Mouse (Mus musculus) cerebral cortex, adult 2 months (tissue): ENCODE measurements around the gene Adh1.

Experiments used
- WGBS: fragments of 180-500 bp; shearing (Covaris S2); methylation state at CpG from one replicate; pipeline ENCODE4 v1.1.7; 2018; 5-methylcytosine and 5-hydroxymethylcytosine counted together

Gene Adh1

DNA sequence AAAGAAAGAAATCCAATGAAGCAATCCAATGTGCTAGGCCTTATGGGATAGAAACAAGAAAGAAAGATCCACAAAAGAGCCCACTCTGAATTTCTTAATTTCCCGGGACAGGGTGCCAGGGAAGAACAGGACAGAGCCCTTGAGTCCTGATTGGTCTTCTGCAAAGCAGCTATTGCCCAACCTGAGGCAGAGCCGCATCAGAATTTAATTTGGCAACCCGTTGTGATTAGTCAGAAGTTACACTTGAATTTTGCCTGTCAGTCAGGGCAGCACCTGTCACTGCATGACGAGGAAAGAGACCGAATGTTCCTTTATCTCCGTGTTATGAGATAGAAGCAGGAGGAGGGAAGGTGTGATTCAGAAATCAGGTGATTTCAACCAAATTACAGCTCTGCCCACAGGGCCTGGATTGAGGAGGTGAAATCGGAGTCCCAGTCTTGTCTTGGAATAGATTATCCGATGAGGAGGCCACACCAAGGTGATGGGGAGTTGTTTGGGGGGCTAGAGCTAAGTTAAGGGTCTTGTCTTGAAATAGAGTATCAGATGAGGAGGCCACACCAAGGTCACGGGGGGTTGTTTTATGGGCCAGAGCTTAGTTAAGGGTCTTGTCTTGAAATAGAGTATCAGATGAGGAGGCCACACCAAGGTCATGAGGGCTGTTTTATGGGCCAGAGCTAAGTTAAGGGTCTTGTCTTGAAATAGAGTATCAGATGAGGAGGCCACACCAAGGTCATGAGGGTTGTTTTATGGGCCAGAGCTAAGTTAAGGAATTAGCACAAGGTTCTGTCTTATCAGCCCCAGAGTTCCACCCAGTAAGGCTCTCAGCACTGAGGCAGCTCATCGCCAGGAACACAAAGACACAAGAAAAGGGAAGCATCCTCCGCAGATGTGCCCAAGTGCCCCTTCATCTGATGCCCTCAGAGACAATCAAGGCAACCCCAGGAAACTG is at the start of gene Adh1:
Gene Adh1, plus strand, starts transcription at position 271 of the 949 bp plus-strand sequence.
- 92% methylated on average over 11 of the region's 11 CpGs for WGBS

DNA sequence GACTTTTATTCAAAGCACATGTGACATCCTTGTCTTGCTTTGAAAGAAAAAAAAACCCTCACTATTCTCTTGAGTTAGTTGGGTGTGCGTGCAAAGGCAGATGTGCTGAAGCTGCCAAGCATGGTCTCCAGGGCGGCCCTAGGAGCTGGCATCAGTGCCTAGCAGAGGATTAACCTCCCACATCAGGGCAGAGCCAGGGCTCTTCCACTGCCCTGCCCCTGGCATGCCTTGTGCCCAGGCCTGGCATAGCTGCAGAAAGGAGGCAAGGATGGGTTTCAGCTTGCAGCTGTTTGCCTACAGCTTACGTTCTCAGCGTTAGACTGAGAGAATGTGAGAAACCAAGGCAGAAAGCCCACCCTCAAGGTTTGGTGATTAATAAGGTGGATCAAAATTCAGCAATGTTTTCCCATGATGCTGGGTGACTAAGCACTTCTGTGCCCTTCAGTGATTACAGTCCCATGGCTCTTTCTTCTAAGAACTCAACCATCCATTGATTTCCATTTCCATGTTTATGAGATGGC is 48.3 kb upstream of the Adh1 start:
- 88% methylated on average over 4 of the region's 4 CpGs for WGBS

DNA sequence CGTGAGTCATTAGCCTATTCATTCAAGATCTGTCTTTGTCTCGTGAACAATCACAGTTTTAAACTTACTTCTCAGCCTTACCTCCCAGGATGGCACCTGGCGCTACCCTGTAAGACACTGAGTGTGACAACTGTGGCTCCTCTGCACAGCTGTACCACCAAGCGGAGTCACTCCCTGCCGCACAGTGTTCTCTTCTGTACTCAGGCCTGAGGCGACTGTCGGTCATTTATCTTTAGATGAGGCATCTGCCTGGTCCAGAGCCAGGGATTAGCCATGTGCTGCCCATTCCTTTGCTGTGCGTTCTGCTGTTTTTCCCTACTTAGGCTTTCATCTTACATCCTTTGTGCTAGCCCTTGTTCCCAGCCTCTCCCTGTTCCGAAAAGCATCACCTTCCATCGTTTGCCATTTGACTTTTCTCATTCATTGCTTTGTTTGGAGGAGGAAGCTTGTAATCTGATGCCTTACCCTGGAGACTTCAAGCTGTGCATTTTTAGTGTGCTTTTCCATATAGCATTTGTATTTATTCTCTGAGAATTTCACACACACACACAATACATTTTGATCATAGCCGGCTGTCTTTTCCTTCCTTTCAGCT is 45.3 kb upstream of the Adh1 start:
- 55% methylated on average over 11 of the region's 11 CpGs for WGBS

DNA sequence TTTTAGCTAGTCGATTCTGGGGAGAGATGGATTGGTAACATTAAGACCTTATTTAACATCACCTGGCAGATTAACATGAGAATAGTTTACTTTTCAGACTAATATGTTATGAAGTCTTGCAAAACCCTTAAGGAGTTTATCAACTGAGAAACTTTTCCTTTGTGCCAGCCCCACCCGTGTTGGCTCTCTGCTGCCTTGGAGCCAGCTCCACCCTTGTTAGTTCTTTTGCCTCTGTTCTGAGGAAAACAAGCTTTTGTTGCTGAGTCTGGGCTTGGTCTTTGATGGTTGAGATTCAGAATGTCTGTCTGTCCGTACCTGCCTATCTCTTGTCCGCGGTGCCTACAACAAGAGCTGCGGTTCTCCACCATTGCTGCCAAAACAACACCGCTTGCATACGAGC is 44.7 kb upstream of the Adh1 start:
- WGBS, result 74% methylated on average over 8 of the region's 8 CpGs

DNA sequence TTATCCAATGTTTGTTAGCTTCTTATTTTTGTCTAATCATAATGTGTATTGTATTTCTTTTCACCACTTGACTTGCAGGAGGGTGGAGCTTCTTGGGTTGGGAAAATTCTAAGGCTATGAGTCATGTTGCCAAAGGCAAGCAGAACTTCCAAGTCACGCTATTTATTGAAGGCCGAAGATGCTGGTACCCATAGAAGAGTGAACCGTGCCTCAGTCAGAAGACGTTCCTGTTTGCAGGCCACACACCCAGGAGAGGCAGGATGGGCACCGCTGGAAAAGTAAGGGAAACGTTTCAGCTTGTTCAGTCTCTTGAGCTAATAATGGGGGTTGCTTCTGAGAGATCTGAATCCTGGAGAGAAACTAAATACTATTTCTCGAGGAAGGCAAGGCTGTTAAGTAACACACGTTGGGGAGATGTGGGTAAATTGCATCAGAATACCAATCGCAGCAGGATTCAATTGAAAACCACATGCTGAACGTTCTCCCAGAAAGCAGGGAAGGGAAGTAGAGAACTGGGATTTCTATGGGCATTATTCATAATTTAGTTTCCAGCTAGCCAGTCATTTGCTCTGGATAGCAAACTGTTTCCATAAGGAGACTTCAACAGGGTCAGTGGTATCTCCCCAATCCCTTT is 43.0 kb upstream of the Adh1 start, which contains the start of gene Adh7:
Gene Adh7, plus strand, starts transcription at position 130 of the 634 bp plus-strand sequence.
- 79% methylated on average over 10 of the region's 10 CpGs for WGBS

DNA sequence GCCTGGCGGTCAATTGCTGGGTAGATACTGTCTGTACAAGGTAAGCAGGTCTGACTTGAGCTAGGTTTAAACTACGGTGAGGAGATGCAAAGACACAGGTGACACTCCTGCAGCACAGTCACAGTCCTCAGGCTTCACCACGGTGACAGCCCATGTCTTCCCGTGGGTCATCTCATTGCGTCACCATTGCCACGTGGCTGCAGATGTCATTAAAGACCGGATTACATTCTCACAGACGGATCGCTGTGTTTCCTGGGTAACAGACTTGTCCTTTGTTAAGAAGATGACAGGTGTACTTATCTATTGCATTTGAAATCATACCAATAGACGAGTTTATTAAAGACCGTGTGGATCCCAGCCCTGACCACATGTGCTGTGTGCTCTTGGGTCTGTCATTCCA is 39.7 kb upstream of the Adh1 start:
- 88% methylated on average over 11 of the region's 11 CpGs for WGBS

DNA sequence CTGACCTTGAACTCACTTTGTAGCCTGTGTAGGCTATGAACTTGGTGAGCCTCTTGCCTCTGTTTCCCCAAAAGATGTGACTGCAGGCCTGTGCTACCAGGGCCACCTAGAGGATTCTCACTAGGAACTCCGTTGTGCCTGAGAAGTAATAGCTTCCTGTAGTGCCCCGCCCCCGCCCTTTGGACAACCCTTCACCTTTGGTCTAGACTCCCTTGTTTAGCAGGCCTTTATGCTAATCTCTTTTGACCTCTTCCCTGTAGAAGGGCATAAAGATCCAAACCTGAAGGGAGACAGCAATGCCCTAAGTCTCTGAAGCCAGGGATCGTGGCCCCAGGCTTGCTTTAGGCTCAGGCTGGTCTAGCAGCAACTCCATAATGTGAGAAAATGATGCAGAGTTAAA is 38.3 kb upstream of the Adh1 start:
- WGBS, result 78% methylated on average over 4 of the region's 4 CpGs

DNA sequence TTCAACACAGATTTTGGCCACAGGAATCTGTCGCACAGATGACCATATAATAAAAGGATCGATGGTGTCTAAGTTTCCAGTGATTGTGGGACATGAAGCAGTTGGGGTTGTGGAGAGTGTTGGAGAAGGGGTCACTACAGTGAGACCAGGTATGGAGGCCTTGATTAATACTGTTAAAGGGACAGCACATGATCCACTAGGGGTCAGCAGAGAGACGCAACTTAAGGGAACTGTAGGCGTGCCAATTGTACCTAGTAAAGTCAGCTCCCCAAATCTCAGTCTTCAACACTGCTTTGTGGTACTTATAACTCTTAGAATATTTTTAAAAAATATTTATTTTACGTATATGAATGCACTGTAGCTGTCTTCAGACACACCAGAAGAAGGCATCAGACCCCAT is 37.8 kb upstream of the Adh1 start:
- WGBS, result 72% methylated on average over 5 of the region's 5 CpGs

DNA sequence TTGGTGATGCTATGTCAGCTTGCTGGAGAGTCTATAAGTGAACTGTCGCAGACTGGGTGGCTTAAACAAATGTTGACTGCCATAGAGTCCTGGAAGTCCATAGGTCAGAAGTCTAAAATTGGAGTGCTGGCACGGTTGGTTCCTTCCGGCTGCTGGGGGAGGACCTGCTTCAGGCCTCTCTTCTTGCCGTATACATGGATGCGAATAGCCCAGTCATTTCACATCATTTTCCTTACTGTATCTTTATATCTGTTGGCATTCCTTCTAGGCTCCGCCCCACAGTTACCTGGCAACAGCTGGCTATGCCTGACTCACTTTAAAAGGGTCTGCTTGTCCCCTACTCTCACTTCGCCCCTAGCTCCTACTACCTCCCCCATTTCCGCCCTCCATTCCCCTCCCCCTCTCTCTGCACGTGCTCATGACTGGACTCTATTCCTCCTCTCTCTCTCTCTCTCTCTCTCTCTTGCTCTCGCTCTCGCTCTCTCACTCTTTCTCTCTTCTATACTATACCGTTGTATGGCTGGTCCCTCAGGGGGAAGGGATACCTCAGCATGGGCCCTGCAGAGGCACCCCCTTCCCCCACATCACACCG is 36.3 kb upstream of the Adh1 start:
- WGBS, result 84% methylated on average over 13 of the region's 13 CpGs

DNA sequence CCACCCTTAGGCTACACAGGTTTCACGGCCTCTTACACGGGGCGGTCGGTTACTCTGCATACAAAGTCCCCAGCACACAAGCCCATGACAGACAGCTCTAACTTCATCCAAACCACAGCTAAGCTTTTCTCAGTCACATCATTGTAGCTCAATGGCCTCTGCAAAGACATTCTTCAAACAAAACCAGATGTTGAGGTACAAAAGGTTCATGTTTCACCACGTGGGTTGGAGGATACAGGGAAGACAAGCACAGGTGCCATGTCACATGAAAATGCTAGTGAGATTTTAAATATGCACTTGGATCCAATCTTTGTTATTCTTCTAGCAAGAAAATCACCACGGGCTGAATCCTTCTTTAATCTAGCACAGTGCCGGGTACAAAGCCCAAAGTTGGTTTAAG is 35.5 kb upstream of the Adh1 start:
- 74% methylated on average over 6 of the region's 7 CpGs for WGBS

DNA sequence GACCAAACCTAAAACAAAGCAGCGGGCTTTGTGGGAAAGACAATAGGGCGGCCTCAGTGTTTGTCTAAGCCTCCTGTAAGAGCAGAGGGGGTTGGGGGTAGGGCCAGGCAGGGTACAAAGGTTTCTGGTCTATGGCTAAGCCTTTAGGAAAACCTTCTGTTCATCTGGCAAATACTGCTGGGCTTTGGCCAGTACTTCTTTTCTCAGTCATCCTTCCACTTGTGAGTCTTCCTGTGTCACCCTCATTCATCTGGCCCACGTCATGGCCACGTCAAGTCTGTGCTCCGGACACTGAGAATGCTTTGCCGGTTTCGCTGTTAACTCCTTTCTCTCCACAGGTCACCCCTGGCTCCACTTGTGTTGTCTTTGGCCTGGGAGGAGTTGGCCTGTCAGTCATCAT is 34.9 kb upstream of the Adh1 start:
- WGBS, result 71% methylated on average over 7 of the region's 7 CpGs

DNA sequence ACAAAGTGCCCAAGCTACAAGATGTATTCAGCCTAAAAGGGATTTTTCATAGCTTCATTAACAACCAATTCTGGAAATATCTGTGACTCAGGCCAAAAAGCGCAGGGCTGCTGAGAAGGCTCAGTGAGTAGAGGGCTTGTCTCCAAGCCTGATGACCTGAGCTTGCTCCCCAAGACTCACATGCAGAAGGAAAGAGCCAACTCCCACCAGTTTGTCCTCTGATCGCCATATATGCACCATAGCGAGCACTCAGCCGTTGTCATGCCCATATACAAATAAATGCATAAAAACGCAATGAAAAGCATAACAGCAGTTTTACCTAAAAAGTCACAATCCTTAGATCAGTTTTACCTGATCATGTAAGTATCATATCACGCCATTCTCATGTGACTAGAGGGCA is 34.3 kb upstream of the Adh1 start:
- 97% methylated on average over 6 of the region's 6 CpGs for whole genome bisulfite sequencing

DNA sequence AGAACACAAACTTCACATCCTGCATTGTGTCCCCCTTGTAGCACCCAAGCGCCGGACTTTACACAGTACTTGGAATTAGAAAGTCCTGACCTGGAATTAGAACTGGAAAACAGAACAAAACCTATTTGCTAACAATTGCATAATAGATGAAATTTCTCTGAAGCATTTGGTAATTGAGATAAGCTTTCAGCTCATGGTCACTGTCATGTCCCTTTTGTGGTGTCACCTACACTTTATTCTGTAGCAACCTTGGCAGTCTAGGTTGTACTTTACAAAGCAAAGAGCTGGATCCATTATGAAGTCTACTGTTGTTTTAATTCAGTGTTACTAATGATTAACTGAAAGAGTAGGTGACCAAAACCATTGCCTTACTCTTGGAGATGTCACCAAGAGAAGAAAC is 33.7 kb upstream of the Adh1 start:
- 93% methylated on average over 2 of the region's 2 CpGs for WGBS

DNA sequence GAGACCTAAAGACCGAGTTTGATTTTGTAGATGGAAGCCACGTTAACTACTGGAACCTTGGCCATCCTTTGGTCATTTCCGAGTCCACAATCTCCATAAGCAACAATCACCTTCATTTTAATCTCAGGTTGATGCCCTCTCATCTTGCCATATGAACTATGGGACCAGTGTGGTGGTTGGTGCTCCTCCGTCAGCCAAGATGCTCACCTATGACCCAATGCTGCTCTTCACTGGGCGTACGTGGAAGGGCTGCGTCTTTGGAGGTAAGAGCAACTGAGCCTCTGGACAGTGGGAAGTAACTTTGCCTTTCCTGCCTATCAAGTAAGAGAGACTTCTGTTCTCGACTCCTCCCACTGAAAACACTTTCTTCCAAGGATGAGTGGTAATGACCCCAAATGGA is 33.0 kb upstream of the Adh1 start:
- 96% methylated on average over 8 of the region's 8 CpGs for WGBS

DNA sequence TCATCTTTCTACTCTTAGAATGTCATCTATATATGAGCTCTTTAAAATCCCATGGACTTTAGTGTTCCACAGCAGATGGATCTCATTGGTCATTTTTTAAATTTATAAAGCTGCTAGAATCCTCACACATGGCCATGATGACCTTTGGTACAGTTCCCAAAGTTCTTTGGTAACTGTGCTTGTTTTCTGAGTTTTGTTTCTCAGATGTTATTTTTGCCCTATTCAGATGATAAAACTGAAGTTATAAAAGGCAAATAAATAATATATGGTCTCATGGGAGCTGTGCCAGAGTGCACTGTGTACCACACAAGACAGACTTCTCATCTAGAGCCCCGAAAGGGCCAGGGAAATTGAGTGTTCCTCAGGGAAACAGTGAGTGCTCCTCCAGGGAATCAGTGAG is 31.3 kb upstream of the Adh1 start:
- WGBS, result 97% methylated on average over 1 of the region's 1 CpGs

DNA sequence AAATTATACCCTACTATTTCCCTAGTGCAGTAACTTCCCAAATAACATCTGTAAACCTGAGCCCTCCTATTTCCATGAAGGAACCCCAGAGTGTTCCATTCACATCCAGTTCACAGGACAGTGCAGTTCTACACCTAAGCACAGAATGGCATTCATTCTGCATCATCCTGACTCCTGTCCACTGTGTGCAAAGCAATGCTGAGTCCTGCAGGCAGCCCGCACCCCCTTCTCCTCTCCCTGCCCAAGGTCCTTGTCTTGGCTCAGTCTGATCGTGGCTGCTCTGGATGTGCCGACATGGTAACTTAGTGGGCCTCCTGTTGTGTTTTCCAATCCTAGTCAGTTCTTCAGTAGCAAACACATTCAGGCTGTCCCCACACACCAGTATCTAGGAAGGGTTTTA is 30.5 kb upstream of the Adh1 start:
- 88% methylated on average over 3 of the region's 3 CpGs for WGBS

DNA sequence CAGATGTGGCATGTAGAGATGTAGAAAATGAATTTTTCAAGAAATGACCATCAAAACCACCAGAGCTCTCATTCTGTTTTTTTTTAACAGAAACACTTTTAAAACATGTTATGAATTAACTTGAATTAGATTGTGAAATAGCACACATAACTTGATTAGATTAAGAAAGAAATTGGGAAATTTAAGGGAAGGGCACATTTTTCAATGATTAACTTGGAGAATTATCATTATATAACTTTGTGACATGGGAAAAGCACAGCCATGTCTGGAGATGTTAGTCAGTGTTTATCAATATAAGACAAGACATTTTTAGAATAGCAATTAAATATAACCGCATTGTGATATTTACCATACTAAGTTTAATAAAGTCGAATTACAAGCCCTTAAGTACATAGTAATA is 29.3 kb upstream of the Adh1 start:
- 92% methylated on average over 2 of the region's 2 CpGs for WGBS

DNA sequence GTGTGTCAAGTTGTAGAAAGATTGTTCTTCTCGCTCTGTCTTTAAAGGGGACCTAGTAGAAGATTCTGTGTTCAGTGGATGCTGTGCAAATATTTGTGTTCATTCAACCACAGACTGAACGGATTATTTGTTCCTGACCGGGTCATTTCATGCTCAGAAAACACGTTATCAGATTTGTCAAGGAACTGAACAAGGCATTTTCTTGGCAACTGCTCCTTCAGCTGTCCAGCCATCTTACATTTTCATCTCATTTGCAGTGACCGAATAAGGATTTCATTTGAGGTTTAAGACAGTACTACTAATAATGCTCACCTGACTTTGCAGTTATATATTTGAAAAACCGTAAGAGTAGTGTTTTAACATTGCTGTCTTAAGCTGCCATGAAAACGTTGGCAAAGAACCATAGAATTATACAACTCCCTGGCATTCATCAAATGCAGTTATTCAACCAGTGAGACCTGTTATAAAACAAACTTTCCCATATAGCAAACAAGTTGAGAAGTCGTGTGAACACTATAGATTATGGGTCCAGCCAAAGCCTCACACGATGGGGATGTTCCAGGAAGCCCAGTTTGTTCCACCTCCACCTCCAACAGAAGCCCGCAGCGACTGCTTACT is 24.1 kb upstream of the Adh1 start:
- WGBS, result 72% methylated on average over 11 of the region's 11 CpGs

DNA sequence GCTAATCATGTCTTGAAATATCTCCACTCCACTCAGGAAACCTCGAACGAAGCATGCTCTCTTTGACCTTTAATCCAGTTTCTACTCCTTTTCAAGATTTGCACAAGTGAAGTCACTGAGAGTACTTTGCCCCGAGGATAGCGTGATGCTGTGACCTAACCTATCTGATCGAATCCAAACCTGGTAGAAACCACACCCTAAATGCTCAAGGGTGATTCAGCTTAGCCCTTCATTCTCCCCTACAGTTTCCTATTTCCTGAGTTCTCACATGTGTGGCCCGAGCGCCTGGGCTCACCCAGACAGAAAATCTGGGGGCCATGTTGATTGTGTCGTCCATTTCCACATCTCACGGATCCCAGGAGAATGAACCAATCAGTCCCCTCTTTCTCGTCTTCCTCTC is 22.7 kb upstream of the Adh1 start:
- WGBS, result 88% methylated on average over 10 of the region's 10 CpGs

DNA sequence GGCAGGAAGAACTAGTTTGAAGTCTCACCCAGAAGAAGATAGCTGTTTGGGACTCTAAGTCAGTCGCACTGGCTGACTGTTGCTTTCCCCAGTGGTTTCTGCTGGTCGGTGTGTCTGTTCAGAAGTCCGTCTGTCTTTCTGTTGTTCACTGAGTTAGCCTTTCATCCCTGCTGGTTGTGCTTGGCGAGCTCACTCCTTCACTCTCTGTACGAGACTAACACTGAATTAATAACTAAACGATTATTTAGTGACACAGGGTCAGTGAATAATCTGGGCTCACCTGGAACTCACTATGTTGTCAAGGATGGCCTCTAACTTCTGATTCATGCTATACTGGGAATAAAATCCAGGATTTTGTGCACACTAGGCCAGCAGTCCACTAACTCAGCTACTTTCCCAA is 21.3 kb upstream of the Adh1 start:
- WGBS, result 94% methylated on average over 6 of the region's 6 CpGs

DNA sequence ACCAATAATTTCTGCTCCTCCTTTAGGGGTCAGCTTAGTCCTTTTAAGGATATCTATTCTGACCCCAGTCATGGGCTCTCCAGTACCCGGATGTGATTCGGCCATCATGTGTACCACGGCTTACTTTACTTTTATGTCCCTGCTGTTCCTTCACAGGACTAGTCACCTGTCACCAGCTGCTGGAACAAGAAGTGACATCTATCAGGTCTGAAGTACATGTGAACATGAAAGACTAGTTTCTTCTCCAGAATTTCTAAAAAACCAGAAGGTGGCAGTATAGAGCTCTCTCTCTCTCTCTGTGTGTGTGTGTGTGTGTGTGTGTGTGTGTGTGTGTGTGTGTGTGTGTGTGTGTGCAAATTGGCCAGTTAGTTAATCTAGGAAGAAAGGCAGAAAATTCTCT is 20.4 kb upstream of the Adh1 start:
- 92% methylated on average over 3 of the region's 3 CpGs for WGBS

DNA sequence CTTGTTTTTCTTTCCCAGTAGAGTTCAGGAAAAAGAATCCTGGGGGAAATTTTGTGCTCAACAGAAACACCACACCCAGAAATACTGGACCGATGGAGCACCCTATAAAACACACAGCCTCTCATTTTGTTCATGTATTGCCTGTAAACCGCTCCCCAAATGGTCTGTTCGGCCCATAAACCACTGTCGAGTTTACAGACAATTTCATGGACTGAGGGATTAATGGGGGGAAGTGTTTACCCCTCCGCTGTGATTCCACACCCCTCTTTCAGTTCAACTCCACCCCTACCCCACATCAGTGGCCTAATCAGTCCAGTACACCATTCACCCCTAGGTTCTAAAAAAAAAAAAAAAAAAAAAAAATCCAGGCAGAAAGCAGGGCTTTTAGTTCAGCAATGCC is 19.8 kb upstream of the Adh1 start:
- WGBS, result 78% methylated on average over 5 of the region's 5 CpGs
